In genomic region chr13:101874761-101875160, GRCm38 (mm10) we compare ENCODE assay signal across 11 mouse cellular contexts.
DNase-seq lines count a peak whose midpoint lies in the region.
"Had no signal": no experiment of that assay in that cellular context is flagged by ENCODE, and none has a peak within 500 bp of the region (broad histone marks: within the 10 kb centered on the region; RNA-seq: fewer than 3 reads in every experiment).

No protein-coding gene starts in this region.

- DNase-seq in brain, adult 2 months (ENCODE audit: low read depth, low spot score) = peak; percentile 62
- peak; percentile 20 to 25 for DNase-seq in frontal cortex, postnatal 10 days (ENCODE audit: low spot score in 2 of 2)
- DNase-seq in layer of hippocampus, postnatal 36 days = peak; percentile 10
- peak; percentile 19 for DNase-seq in right cerebral cortex, postnatal 14 days
- DNase-seq in kidney, postnatal 4 days = no peak
- no peak for DNase-seq in cerebellum, adult 9-10 months
- DNase-seq in spleen, postnatal 4 days (ENCODE audit: low spot score in 2 of 2) = no peak
- DNase-seq: adrenal gland, postnatal 25 days; cerebellum, adult 8-10 months; embryo, embryonic 11 days; thymus, adult 2 months had no signal

Comparison
In these comparisons a context has a peak if more than half of its experiments do, and no peak if none do; other contexts are left out.
1. DNase-seq: peak in brain, adult 2 months (single experiment), frontal cortex, postnatal 10 days (2 of 2), layer of hippocampus, postnatal 36 days (2 of 2) and right cerebral cortex, postnatal 14 days (single experiment); none in kidney, postnatal 4 days (0 of 2), cerebellum, adult 9-10 months (single experiment) and spleen, postnatal 4 days (0 of 2).